Mouse (Mus musculus) left cerebral cortex, adult 2 months (tissue): ENCODE results near the gene Fam24a. TPM values are rescaled to one million over a fixed set of nuclear protein-coding genes. Genes with fewer than 3 reads are reported as not detected.

Experiments
- DNase-seq, 2 experiments: peaks; one replicate each; pipeline ENCODE4 v3.0.0; 2021 to 2022; ENCODE audit warnings: low spot score in 2 of 2, mixed read lengths in 1 of 2; ENCODE audit errors: extremely low spot score in 1 of 2
- H3K27ac ChIP-seq: fragments of 200-600 bp; 2 replicates; pipeline ENCODE4 v1.8.1; 2022
- H3K4me3 ChIP-seq: fragments of 200-600 bp; 2 replicates; pipeline ENCODE4 v1.8.1; 2022
- CTCF ChIP-seq: fragments of 200-600 bp; IDR thresholded peaks from 2 replicates; pipeline ENCODE4 v1.8.1; 2022; ENCODE audit warnings: antibody characterized with exemption, mild to moderate bottlenecking, moderate library complexity
- intact Hi-C: fragments of 180-260 bp; cut with DNase I; formaldehyde crosslinking; loops from one replicate; pipeline ENCODE4 v1.15.1; 2025
- total RNA-seq, 2 experiments: library from RNA; stranded (reverse); gene quantifications; 2 replicates each; pipeline ENCODE4 v1.2.3; 2021

Gene Fam24a
- total RNA-seq, 2 experiments from 2014 or later: not detected

DNA sequence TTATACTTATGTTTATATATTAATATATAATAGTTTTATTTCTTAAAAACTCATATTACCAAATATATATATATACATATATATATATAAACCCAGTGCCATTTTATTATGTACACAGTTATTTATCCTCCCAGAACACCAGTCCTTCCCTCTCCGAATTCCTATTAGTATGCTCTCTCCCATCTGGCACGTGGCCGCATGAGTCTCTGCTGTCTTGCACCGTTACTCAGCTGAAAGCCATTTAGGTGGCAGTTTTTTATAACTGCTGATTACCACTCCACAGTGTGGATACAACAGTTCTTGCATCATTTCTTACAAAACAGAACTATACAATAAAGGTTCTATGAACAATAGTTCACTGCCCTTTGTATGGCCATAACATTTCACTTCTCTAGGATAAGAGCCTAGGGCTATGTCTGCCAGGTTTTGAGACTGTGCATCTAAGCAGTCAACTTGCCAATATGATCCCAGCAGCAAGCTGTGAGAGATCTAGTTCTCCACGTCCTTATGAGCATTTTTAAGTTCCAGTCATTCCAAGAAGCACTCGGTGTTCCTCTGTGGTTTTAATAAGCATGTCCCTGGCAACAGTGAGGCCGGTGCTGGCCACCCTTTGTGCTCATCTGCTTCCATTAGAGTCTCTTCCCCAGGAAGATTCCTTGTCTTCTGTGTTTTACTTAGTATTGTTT lies 12.3 kb downstream of the Fam24a start:
- no peak for DNase-seq
- intact Hi-C loops: no loop called here
- Histone ChIP-seq H3K27ac (no peak overlapping the region), H3K4me3 (no peak overlapping the region)
- no peak for TF ChIP-seq CTCF

DNA sequence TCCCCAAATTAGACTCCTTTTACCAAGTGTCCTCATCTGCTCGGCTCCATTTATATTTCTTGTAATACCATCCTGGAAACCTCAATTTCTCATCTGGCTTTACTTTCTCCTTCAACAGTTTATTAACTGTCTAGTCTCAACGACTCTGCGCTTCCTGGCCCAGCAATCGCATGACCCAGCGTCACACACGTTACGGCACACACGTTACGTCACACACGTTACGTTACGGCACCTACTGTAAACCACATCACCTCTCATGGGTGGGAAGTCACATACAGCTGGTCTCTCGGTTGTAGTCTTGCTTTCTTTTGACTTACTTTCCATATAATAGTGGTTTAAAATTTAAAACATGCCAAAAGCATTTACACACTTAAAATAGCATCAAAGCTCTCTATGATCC lies 22.4 kb downstream of the Fam24a start:
- TF ChIP-seq CTCF: no peak
- no peak overlapping the region for H3K4me3 ChIP-seq
- intact Hi-C loops: no loop called here
- no peak overlapping the region for H3K27ac ChIP-seq
- DNase-seq: no peak

DNA sequence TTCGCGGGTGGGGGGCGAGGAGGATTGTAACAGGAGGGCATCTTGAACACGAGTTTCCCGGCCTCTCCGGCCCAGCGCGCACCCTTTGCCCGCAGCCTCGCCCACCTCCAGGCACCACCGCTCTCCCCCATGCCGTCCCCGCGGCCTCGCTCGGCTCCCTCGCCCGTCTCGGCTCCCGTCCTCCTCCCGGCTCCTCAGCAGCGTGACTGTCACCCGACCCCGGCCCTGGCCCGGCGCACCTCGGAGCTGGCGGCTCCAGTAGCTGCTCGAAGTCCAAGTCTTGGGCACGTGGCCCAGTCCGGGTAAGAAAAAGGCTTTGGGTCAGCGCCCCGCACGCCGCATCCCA lies 28.6 kb downstream of the Fam24a start:
- Histone ChIP-seq H3K27ac (peak overlapping the region; percentile 85), H3K4me3 (peak overlapping the region; percentile 97)
- no peak for TF ChIP-seq CTCF
- intact Hi-C loops: loop anchor here (2.0 to 5.0 kb wide), 2 partner anchors 49 to 195 kb away; partner anchors contain the start of genes Acadsb and Ikzf5
- DNase-seq: no peak

DNA sequence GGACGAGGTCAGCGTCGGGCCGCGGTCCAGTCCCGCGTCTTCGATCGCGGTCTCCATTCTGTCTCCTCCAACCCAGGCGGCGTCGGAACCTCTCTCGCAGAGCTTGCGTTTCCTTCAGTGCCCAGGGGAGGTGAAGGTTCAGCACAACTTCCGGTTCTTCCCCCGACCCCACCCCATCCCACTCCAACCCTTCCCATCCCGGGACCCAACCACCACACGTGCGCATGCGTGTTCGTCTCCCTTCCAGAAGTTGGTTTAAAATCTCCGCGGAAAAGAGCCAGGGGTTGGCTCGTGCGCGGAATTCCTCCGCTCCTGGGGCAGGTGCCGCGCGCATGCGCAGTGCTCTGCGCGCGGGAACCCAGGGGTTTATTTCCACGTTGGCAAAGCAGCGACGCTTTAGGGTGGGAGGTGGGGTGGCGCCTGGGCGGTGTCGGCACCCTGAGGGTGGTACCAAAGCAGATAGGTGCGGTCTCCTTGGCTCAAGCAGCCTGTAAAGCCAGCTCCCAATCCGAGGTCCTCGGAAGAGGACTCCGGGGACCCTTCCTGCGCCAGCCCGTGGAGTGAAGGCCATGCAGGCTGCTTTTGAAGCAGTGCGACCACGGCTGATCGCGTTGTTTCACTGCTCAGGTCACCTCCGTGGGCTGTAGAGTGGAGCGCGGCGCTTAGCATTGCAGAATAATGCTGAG lies 29.1 kb downstream of the Fam24a start, which contains the start of gene 2310057M21Rik:
2310057M21Rik (minus strand) TSS at position 145 of the 686 bp plus-strand sequence.
- intact Hi-C loops: loop anchor here (2.0 to 5.0 kb wide), 2 partner anchors 48 to 195 kb away; partner anchors contain the start of genes Acadsb and Ikzf5
- peak within 1 kb of the TSS; percentile 97 for H3K4me3 ChIP-seq
- no peak for TF ChIP-seq CTCF
- peak; percentile 91 to 93 for DNase-seq
- H3K27ac ChIP-seq: peak within 1 kb of the TSS; percentile 95

DNA sequence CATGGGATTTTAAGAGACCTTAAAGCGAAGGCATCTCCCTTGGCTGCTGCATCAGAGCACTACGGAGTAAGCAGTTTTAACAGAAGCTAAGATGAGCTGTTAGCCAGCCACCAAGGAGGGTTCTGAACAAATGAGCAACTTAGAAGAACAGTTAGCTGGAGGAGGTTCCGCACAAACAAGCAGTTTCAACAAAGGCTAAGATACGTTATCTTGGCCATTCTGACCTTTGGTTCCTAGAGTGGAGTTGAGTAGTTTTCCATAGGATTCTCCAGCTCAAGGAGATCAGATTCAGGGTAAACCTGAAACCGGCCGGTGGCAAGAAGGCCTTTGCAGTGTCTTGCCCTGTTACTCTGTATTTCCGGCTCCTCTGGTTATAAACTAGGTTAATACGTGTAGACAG lies 30.5 kb downstream of the Fam24a start:
- intact Hi-C loops: loop anchor here (5.0 kb wide), 1 partner anchor 193 kb away; no protein-coding TSS in a partner anchor

DNA sequence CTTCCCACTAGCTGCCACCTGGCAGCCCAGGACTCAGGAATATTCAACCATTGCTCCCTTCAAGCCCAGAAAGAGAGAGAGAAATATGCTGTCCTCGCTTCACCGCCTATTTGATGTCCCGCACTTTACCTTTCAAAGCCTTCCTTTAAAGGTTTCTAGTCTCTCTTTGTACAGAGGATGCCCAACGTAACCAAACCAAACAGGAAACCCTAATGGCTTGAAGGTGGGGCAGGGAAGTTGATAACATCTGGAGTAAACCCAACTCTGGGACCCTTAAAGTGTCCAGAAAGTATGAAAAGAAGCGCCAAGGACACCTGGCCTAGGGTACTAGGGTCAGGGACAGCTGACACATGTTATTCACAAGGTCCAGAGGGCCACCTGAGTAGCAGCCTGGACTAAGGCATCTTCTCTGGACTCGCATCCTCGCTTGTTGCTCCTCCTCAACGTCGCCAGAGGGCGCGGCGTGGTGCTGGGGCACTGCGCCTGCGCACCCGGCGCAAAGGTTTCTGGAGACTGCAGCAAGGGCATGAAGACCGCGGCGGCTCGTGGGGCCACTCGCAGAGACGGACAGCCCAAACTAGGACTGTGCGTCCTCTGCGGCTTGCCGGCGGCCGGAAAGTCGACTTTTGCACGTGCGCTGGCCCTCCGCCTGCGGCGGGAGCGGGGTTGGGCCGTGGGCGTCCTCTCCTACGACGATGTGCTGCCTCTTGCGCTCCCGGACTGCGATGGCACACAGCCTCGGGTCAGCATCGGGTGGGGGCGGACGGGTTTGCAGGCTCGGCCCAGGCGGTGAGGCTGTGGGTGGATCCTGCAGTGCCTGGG lies 37.2 kb downstream of the Fam24a start, which contains the start of gene Pstk:
Pstk (plus strand) TSS at position 494 of the 822 bp plus-strand sequence.
- DNase-seq: peak; percentile 89 to 91
- Histone ChIP-seq H3K27ac (peak within 1 kb of the TSS; percentile 96), H3K4me3 (peak within 1 kb of the TSS; percentile 99)
- peak; percentile 94 for TF ChIP-seq CTCF
- intact Hi-C loops: loop anchor here (5.0 kb wide), 1 partner anchor 511 kb away; no protein-coding TSS in a partner anchor

More for the DNA sequence above, 30.5 kb downstream of the Fam24a start:
- DNase-seq: no peak
- Histone ChIP-seq H3K27ac (no peak overlapping the region), H3K4me3 (no peak overlapping the region)
- no peak for TF ChIP-seq CTCF

DNA sequence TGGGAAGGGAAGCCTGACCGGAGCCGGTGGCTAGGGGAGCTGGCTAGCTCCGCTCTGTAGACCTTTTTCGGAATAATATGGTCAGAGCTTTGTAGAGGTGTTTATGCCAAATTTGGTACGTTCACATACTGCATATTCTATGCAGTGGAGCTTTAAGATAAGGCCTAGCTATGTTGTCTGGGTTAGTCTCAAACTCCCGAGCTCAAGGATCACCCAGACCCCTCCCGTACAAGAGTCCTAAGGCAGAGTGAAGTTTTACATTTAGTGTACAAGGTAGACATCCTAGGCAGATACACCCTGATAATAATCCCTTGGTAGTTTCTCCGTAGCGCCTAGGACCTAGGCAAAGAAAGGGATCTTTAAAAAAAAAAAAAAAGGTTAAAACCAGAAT lies 37.8 kb downstream of the Fam24a start:
- TF ChIP-seq CTCF: no peak
- DNase-seq: no peak
- intact Hi-C loops: loop anchor here (5.0 kb wide), 1 partner anchor 511 kb away; no protein-coding TSS in a partner anchor
- peak overlapping the region; percentile 96 for H3K27ac ChIP-seq
- peak overlapping the region; percentile 99 for H3K4me3 ChIP-seq

DNA sequence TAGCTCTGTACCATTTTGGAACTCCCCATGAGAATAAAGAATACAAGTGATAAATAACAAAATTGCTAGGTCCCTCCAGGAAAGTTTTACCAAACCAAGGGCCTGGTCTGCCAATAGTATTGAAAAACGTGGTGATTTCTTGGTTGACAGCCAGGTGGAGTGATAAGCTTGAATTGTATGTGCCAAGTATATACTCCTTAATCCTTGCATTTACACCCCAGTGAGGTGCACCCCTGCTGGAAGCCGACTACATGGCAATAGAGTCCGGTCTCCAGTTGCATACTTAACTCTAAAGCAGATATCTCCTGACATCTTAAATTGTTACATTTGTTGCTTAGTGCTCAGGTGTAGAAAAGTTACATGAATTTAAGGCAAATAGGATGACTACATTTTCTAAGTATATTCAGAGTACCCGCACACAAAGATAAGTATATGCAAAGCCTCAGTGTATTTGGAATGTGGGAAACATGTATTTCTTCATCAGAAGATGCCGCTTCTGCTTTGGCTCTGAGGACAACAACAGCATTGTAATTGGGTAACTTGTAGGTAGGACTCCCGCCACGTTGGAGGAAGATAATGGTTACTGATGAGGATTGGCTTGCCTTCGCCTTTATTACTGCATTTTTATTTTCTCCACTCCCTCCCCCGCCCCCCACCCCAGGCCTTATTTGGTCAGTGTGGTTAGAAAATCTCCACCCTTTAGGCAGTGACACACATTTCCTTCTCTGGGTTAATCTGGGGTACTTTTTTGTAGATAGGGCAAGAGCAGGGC lies 38.4 kb downstream of the Fam24a start:
- DNase-seq: no peak
- H3K27ac ChIP-seq: peak overlapping the region; percentile 96; the same call in 1 of the 2 replicates
- intact Hi-C loops: loop anchor here (5.0 kb wide), 1 partner anchor 510 kb away; no protein-coding TSS in a partner anchor
- peak overlapping the region; percentile 99 for H3K4me3 ChIP-seq
- peak; percentile 28 for TF ChIP-seq CTCF

Other genes starting within 250 kb of the Fam24a start
- not detected for gene 4933402N03Rik, start 187.6 kb upstream of the Fam24a start, total RNA-seq
- not detected for gene 5430419D17Rik, start 159.5 kb upstream of the Fam24a start, total RNA-seq
- gene Cuzd1, start 11.6 kb upstream of the Fam24a start, total RNA-seq: under 1 TPM in 1 of 2 experiments, not detected in 1; 0.26 TPM
- not detected for gene Fam24b, start 4.3 kb upstream of the Fam24a start, total RNA-seq
- 10 to 100 TPM; 24.8 to 28.8 TPM for gene 2310057M21Rik, start 28.9 kb downstream of the Fam24a start, total RNA-seq
- gene Pstk, start 37.3 kb downstream of the Fam24a start, total RNA-seq: 10 to 100 TPM; 53.4 to 54.2 TPM
- gene Ikzf5, start 76.7 kb downstream of the Fam24a start, total RNA-seq: 10 to 100 TPM; 49.3 to 49.5 TPM
- 10 to 100 TPM; 84.8 to 89.9 TPM for gene Acadsb, start 76.7 kb downstream of the Fam24a start, total RNA-seq
- gene Hmx3, start 209.0 kb downstream of the Fam24a start, total RNA-seq: not detected
- not detected for gene Hmx2, start 214.9 kb downstream of the Fam24a start, total RNA-seq
- 10 to 100 TPM; 59.6 to 62.2 TPM for gene Bub3, start 226.4 kb downstream of the Fam24a start, total RNA-seq